9 mouse cellular contexts compared by ENCODE assay signal in the genomic region with DNA sequence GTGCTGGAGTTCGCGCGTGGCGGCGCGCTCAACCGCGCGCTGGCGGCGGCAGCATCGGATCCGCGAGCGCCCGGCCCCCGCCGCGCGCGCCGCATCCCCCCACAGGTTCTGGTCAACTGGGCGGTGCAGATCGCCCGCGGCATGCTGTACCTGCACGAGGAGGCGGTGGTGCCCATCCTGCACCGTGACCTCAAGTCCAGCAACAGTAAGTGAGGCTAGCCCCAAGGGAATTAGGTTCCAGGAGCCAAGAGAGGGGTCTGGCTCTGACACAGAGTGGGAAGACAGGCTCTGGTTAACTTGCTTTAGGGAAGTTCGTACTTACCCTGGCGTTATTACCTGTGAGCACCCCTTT. TPM values are rescaled to one million over a fixed set of nuclear protein-coding genes. Genes with fewer than 3 reads are reported as not detected.
A peak's percentile ranks its signal among the peaks of the same experiment; 100 is the strongest.
DNase-seq lines count a peak whose midpoint lies in the region; ATAC-seq and TF ChIP-seq lines count a peak whose summit lies in the region.
"Had no signal": no experiment of that assay in that cellular context is flagged by ENCODE, and none has a peak within 500 bp of the region (broad histone marks: within the 10 kb centered on the region; RNA-seq: fewer than 3 reads in every experiment).

No protein-coding gene starts in this region.

- H3K9me3 ChIP-seq in forebrain, embryonic 13.5 days (replicated peaks) = no peaks in the 10 kb centered on the region
- H3K9me3 ChIP-seq in limb, embryonic 10.5 days (replicated peaks) = no peaks in the 10 kb centered on the region

- WGBS in liver, adult 2 months = 4% methylated on average over 31 of the region's 31 CpGs
- WGBS in forebrain, embryonic 13.5 days = 3% methylated on average over 31 of the region's 31 CpGs
- 3% methylated on average over 30 of the region's 31 CpGs for WGBS in limb, embryonic 10.5 days
- WGBS in olfactory bulb, adult 2 months = 3% methylated on average over 31 of the region's 31 CpGs

- peak overlapping the region; percentile 80 for H3K9ac ChIP-seq in liver, adult 2 months (ENCODE audit: low read depth, low read length)
- H3K9ac ChIP-seq in forebrain, embryonic 13.5 days = peak overlapping the region; percentile 53

- no peak for TF ChIP-seq POLR2A in liver, adult 2 months (IDR thresholded peaks at IDR 0.05; ENCODE audit: extremely low read depth, insufficient read depth, low read length)
- TF ChIP-seq POLR2A in olfactory bulb, adult 2 months (IDR thresholded peaks at IDR 0.05; ENCODE audit: insufficient read depth, low read depth, low read length) = no peak

- H3K27ac ChIP-seq in liver, adult 2 months (replicated peaks; ENCODE audit: insufficient read depth, low read depth, low read length) = no peak overlapping the region
- H3K27ac ChIP-seq in forebrain, embryonic 13.5 days = no peak overlapping the region
- peak overlapping the region; percentile 51; the same call in 1 of the 2 replicates for H3K27ac ChIP-seq in limb, embryonic 10.5 days
- no peak overlapping the region for H3K27ac ChIP-seq in olfactory bulb, adult 2 months (ENCODE audit: insufficient read depth, low read depth, low read length)

- H3K79me2 ChIP-seq in liver, adult 2 months (ENCODE audit: control insufficient read depth, insufficient read depth, low read length) = peaks cover 9% of the 10 kb centered on the region

- H3K4me1 ChIP-seq in liver, adult 2 months (ENCODE audit: control insufficient read depth, insufficient read depth, low read length) = peaks cover 12% of the 10 kb centered on the region
- peaks cover 15% of the 10 kb centered on the region for H3K4me1 ChIP-seq in forebrain, embryonic 13.5 days
- peaks cover 20% of the 10 kb centered on the region for H3K4me1 ChIP-seq in limb, embryonic 10.5 days
- H3K4me1 ChIP-seq in olfactory bulb, adult 2 months (ENCODE audit: control insufficient read depth, insufficient read depth, low read length) = peaks cover 18% of the 10 kb centered on the region

- no peaks in the 10 kb centered on the region for H3K27me3 ChIP-seq in liver, adult 2 months (ENCODE audit: control insufficient read depth, insufficient read depth, low read length)
- H3K27me3 ChIP-seq in forebrain, embryonic 13.5 days = peaks cover 70% of the 10 kb centered on the region
- peaks cover 77% of the 10 kb centered on the region for H3K27me3 ChIP-seq in limb, embryonic 10.5 days (ENCODE audit: low read depth, poor library complexity, severe bottlenecking)

- no peak for DNase-seq in liver, adult 2 months (ENCODE audit: extremely low read depth, low read depth, low spot score)
- DNase-seq in liver = no peak
- no peak for DNase-seq in limb, embryonic 10.5 days (ENCODE audit: low spot score)
- DNase-seq in layer of hippocampus, adult 8-10 months (ENCODE audit: low spot score in 2 of 2) = no peak
- DNase-seq in right cerebral cortex, postnatal 4 days = no peak
- DNase-seq: gastrocnemius, postnatal 36 days had no signal

- peak overlapping the region; percentile 96 for H3K4me2 ChIP-seq in forebrain, embryonic 13.5 days

- no peak for ATAC-seq in forebrain, embryonic 13.5 days
- no peak for ATAC-seq in erythroid progenitor cell, adult 5-6 weeks (replicated peaks; ENCODE audit: low FRiP score, poor library complexity, severe bottlenecking)

- no peak for TF ChIP-seq CTCF in liver, adult 2 months (IDR thresholded peaks at IDR 0.05; ENCODE audit: low read depth, low read length)
- TF ChIP-seq CTCF in olfactory bulb, adult 2 months (IDR thresholded peaks at IDR 0.05; ENCODE audit: insufficient read depth, low read depth, low read length) = no peak

- peak overlapping the region; percentile 77 for H3K4me3 ChIP-seq in liver, adult 2 months (ENCODE audit: insufficient read depth, low read depth, low read length)
- peak overlapping the region; percentile 51 for H3K4me3 ChIP-seq in forebrain, embryonic 13.5 days
- H3K4me3 ChIP-seq in limb, embryonic 10.5 days = peak overlapping the region; percentile 59
- peak overlapping the region; percentile 51 for H3K4me3 ChIP-seq in olfactory bulb, adult 2 months (ENCODE audit: insufficient read depth, low read depth, low read length)

- H3K36me3 ChIP-seq in liver, adult 2 months (ENCODE audit: control insufficient read depth, insufficient read depth, low read length) = no peaks in the 10 kb centered on the region
- no peaks in the 10 kb centered on the region for H3K36me3 ChIP-seq in forebrain, embryonic 13.5 days (ENCODE audit: poor library complexity, severe bottlenecking)
- H3K36me3 ChIP-seq in limb, embryonic 10.5 days = no peaks in the 10 kb centered on the region

RNA-seq across cellular contexts. Expression of gene Map3k21, which starts 1.0 kb away (rescaled TPM):
- 3.9 and 4.7 TPM in 2 replicates for total RNA-seq in liver, adult 2 months (2014; rRNA removed)
- polyA plus RNA-seq in liver, adult 2 months (2012; rRNA removed) = 2.6 and 2.8 TPM in 2 replicates
- 0.08 and 0.10 TPM in 2 replicates for polyA plus RNA-seq in forebrain, embryonic 13.5 days (2015; fragmentation: Nextera tagmentation; extraction: Ambion mirVana)
- polyA plus RNA-seq in limb, embryonic 10.5 days (2016; fragmentation: Nextera tagmentation; extraction: Ambion mirVana) = 0.03 and 0.04 TPM in 2 replicates
- polyA plus RNA-seq in olfactory bulb, adult 2 months (2012; ENCODE audit: insufficient read depth, insufficient read length, low replicate concordance, missing spikeins) = not detected in 2 replicates
- total RNA-seq in erythroid progenitor cell, adult 5-6 weeks (2015; ENCODE audit: low replicate concordance) = not detected in 2 replicates
- not detected in 2 replicates for total RNA-seq in erythroid progenitor cell, adult 5-6 weeks (2017; ENCODE audit: low replicate concordance)
- 1 to 10 TPM; 1.5 to 1.9 (median 1.7) TPM for total RNA-seq in layer of hippocampus, adult 8-10 months (2022)

RNA-seq across cellular contexts. Expression of gene Pcnx2, which starts 13.1 kb away (rescaled TPM):
- 0.07 TPM in 1 of 2 replicates, not detected in the other for total RNA-seq in liver, adult 2 months (2014; rRNA removed)
- 0.05 and 0.21 TPM in 2 replicates for polyA plus RNA-seq in liver, adult 2 months (2012; rRNA removed)
- polyA plus RNA-seq in forebrain, embryonic 13.5 days (2015; fragmentation: Nextera tagmentation; extraction: Ambion mirVana) = 2.1 and 2.5 TPM in 2 replicates
- polyA plus RNA-seq in limb, embryonic 10.5 days (2016; fragmentation: Nextera tagmentation; extraction: Ambion mirVana) = 0.05 TPM in 1 of 2 replicates, not detected in the other
- polyA plus RNA-seq in olfactory bulb, adult 2 months (2012; ENCODE audit: insufficient read depth, insufficient read length, low replicate concordance, missing spikeins) = not detected in 2 replicates
- total RNA-seq in erythroid progenitor cell, adult 5-6 weeks (2015; ENCODE audit: low replicate concordance) = not detected in 2 replicates
- total RNA-seq in erythroid progenitor cell, adult 5-6 weeks (2017; ENCODE audit: low replicate concordance) = not detected in 2 replicates
- total RNA-seq in layer of hippocampus, adult 8-10 months (2022) = 10 to 100 TPM; 58.1 to 68.8 (median 66.2) TPM
